Mouse (Mus musculus): ENCODE results near the gene Slc27a4. TPM values are rescaled to one million over a fixed set of nuclear protein-coding genes. Genes with fewer than 3 reads are reported as not detected.

The Slc27a4 gene
- polyA plus RNA-seq, 1 experiment from 2014 or later, result 3.3 TPM

DNA sequence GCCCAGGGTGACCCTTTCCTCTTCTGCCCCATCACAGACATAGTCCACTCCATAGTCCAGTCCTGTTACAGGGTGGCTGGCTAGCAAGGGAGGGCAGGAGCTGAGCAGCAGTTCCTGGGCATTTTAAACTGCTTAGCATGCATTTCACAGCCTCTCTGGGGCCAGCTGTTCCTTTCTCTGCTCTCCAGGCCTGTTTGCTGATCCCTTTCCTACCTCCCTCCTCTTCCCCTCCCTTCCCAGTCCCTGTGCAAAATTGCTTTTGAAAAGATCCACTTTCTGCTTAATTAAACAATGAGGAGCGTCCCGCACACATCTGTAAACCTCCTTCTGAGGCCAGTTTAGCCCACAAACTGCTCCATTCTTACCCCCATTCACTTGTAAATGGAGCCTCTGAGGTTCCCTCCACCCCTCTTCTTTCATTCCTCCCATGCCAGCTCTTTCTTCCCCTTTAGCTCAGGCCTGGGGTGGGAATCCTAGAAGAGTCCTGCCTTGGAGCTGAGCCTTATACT, 33.0 kb downstream of the Slc27a4 start:
- no peaks in the 10 kb centered on the region for H3K4me1 ChIP-seq (ENCODE audit: control insufficient read depth, low read depth, low read length)
- 80% methylated on average over 2 of the region's 2 CpGs for WGBS (ENCODE audit: insufficient replicate concordance)

DNA sequence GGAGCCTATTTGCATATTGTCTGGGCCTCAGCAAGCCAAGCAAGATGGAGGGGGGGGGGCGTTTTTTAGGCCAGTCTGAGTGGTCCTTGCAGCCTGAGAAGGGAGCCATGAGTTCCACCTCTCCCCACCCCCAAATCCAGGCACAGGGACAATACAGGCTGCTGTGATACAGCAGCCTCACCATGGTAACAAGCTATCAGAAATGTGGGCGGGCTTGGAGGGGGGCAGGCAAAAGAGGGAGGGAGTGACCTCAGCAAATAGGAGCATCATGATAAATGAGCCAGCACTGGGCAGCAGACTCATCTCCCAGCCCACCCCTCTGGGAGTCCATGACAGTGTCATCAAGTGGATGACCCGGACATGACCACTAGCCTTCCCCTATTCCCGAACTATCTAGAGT, 37.0 kb downstream of the Slc27a4 start:
- Histone ChIP-seq H3K4me3 (ENCODE audit: low read depth, low read length) (no peak overlapping the region), H3K27ac (ENCODE audit: low read length) (no peak overlapping the region), H3K9me3 (replicated peaks; ENCODE audit: control insufficient read depth, low read length) (no peaks in the 10 kb centered on the region), H3K9ac (ENCODE audit: low read depth, low read length) (no peak overlapping the region), H3K27me3 (ENCODE audit: control insufficient read depth, insufficient read depth, low read depth, low read length) (peaks cover 7% of the 10 kb centered on the region), H3K36me3 (ENCODE audit: control insufficient read depth, insufficient read depth) (peaks cover 12% of the 10 kb centered on the region), H3K4me1 (ENCODE audit: control insufficient read depth, low read depth, low read length) (no peaks in the 10 kb centered on the region), H3K4me2 (ENCODE audit: low read depth, low read length) (no peak overlapping the region)
- no peak for ATAC-seq (ENCODE audit: low read depth)
- 58% methylated on average over 4 of the region's 4 CpGs for WGBS (ENCODE audit: insufficient replicate concordance)

More for the DNA sequence above, 33.0 kb downstream of the Slc27a4 start:
- H3K27ac ChIP-seq (ENCODE audit: low read length), result no peak overlapping the region
- no peak overlapping the region for H3K4me3 ChIP-seq (ENCODE audit: low read depth, low read length)
- H3K4me2 ChIP-seq (ENCODE audit: low read depth, low read length), result no peak overlapping the region
- no peaks in the 10 kb centered on the region for H3K36me3 ChIP-seq (ENCODE audit: control insufficient read depth, insufficient read depth)
- H3K9me3 ChIP-seq (replicated peaks; ENCODE audit: control insufficient read depth, low read length), result no peaks in the 10 kb centered on the region
- ATAC-seq (ENCODE audit: low read depth), result no peak
- H3K9ac ChIP-seq (ENCODE audit: low read depth, low read length), result no peak overlapping the region
- H3K27me3 ChIP-seq (ENCODE audit: control insufficient read depth, insufficient read depth, low read depth, low read length), result no peaks in the 10 kb centered on the region

DNA sequence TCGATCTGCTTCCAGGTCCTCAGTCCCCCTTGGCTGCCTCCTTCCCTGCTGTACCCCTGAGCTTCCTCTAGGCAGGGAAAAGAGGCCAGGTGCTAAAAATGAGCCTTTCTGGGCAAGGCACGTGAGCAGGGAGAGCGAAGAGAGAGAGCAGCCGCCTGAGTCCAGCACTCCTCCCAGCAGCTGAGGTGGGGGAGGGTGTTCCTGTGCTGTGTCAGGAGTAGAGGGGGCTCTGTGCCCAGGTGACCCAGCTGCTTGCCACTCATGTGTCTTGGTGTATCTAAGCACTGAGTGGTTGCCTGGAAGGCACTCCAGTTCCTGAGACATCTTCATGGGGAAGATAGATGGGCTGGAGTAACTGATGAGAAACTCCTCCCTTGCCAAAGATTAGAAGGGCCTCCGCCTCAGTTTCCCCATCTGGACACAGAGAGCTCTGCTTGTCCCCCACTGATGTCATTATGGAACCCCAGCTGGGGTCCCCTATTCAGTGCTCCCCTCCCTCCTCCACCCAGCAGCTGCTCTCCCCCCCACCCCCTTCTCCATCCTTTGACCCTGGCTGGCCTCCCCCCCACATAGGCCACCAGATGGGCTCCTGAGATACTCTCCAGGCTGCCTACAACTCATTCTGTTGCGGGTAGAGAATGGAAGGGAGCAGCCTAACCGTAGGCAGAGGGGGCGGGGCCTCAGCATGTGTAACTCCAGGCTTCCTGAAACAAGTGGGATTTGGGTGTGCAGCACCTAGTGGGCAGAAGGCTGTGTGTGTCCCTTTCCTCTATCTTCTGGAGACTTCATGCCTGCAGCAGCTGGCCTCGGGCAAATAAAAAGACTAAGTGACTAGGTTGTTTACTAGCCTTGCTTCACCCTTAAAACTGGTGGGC, 41.0 kb downstream of the Slc27a4 start:
- WGBS (ENCODE audit: insufficient replicate concordance), result 72% methylated on average over 9 of the region's 9 CpGs
- H3K4me3 ChIP-seq (ENCODE audit: low read depth, low read length), result no peak overlapping the region

DNA sequence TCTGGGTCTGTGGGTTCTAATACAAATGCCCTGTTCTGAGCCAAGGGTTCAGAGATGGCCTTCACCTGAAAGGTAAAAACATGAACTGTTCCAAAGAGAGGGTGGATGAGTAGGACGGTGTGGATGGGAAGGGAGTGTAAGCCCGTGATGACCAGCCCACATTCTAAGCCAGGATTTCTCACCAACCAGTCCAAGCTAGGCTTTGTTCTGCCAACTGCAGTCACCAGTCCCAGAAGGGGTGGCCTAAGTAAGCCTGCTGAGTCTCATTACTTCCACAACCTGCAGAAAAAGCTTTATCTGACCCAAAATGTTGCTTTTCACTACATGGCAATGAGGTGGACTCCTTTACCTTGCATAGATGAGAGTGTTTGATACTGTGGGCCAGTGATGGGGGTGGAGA, 41.7 kb downstream of the Slc27a4 start:
- H3K27ac ChIP-seq (ENCODE audit: low read length), result no peak overlapping the region
- no peak overlapping the region for H3K9ac ChIP-seq (ENCODE audit: low read depth, low read length)
- no peaks in the 10 kb centered on the region for H3K4me1 ChIP-seq (ENCODE audit: control insufficient read depth, low read depth, low read length)
- no peaks in the 10 kb centered on the region for H3K9me3 ChIP-seq (replicated peaks; ENCODE audit: control insufficient read depth, low read length)
- peaks cover 27% of the 10 kb centered on the region for H3K27me3 ChIP-seq (ENCODE audit: control insufficient read depth, insufficient read depth, low read depth, low read length)
- 79% methylated on average over 2 of the region's 2 CpGs for WGBS (ENCODE audit: insufficient replicate concordance)
- peaks cover 12% of the 10 kb centered on the region for H3K36me3 ChIP-seq (ENCODE audit: control insufficient read depth, insufficient read depth)
- no peak overlapping the region for H3K4me2 ChIP-seq (ENCODE audit: low read depth, low read length)
- ATAC-seq (ENCODE audit: low read depth), result no peak
- H3K4me3 ChIP-seq (ENCODE audit: low read depth, low read length), result no peak overlapping the region

More for the DNA sequence above, 41.0 kb downstream of the Slc27a4 start:
- Histone ChIP-seq H3K4me1 (ENCODE audit: control insufficient read depth, low read depth, low read length) (no peaks in the 10 kb centered on the region), H3K36me3 (ENCODE audit: control insufficient read depth, insufficient read depth) (peaks cover 12% of the 10 kb centered on the region), H3K4me2 (ENCODE audit: low read depth, low read length) (no peak overlapping the region), H3K27ac (ENCODE audit: low read length) (no peak overlapping the region), H3K9me3 (replicated peaks; ENCODE audit: control insufficient read depth, low read length) (no peaks in the 10 kb centered on the region), H3K27me3 (ENCODE audit: control insufficient read depth, insufficient read depth, low read depth, low read length) (peaks cover 27% of the 10 kb centered on the region), H3K9ac (ENCODE audit: low read depth, low read length) (no peak overlapping the region)
- ATAC-seq (ENCODE audit: low read depth), result no peak

DNA sequence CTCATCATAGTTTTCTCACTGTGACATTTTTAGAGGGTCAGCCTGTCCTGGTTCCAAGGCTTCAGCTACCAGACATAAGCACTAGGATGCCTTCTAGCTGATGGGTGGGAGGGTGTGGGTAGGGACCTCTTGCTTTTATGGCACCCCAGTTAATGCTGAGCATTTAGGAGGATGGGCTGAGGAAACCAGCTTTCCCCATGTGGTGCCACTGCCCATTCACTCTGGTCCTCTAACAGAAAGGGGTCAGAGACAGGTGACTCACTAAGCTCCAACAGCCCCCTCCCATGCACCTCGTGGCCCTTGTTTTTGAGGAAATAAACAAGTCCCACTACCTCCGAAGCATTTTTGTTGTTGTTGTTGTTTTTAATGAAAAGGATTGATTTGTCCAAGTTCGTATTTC, 42.2 kb downstream of the Slc27a4 start:
- no peaks in the 10 kb centered on the region for H3K4me1 ChIP-seq (ENCODE audit: control insufficient read depth, low read depth, low read length)
- WGBS (ENCODE audit: insufficient replicate concordance), result 42% methylated on average over 3 of the region's 3 CpGs
- H3K4me2 ChIP-seq (ENCODE audit: low read depth, low read length), result no peak overlapping the region
- no peak overlapping the region for H3K27ac ChIP-seq (ENCODE audit: low read length)
- no peak overlapping the region for H3K4me3 ChIP-seq (ENCODE audit: low read depth, low read length)
- no peak overlapping the region for H3K9ac ChIP-seq (ENCODE audit: low read depth, low read length)
- H3K27me3 ChIP-seq (ENCODE audit: control insufficient read depth, insufficient read depth, low read depth, low read length), result peaks cover 27% of the 10 kb centered on the region
- ATAC-seq (ENCODE audit: low read depth), result no peak
- no peaks in the 10 kb centered on the region for H3K9me3 ChIP-seq (replicated peaks; ENCODE audit: control insufficient read depth, low read length)
- peaks cover 12% of the 10 kb centered on the region for H3K36me3 ChIP-seq (ENCODE audit: control insufficient read depth, insufficient read depth)

DNA sequence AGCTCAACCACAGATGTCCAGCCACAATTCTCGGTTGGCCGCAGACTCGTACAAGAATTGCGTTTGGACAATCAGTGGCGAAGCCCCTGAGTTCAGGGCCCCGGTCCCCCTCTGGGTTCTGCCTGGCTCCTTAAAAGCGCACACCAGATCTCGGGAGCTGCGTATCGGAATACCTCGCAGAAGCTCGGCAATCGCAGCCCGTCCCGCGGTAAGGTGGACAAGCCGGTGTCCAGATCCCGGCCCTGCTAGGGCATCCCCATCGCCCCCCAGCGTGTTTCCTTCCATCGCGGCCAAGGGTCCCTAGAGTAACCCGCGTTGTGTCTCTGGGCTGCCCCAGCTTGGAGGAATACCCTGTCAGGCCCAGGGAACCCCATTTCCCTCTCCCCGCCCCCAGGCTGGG, 43.2 kb downstream of the Slc27a4 start:
- no peaks in the 10 kb centered on the region for H3K9me3 ChIP-seq (replicated peaks; ENCODE audit: control insufficient read depth, low read length)
- peaks cover 27% of the 10 kb centered on the region for H3K27me3 ChIP-seq (ENCODE audit: control insufficient read depth, insufficient read depth, low read depth, low read length)
- no peak for ATAC-seq (ENCODE audit: low read depth)
- peaks cover 12% of the 10 kb centered on the region for H3K36me3 ChIP-seq (ENCODE audit: control insufficient read depth, insufficient read depth)
- H3K4me1 ChIP-seq (ENCODE audit: control insufficient read depth, low read depth, low read length), result no peaks in the 10 kb centered on the region
- peak overlapping the region; percentile 3; the same call in 1 of the 2 replicates for H3K4me2 ChIP-seq (ENCODE audit: low read depth, low read length)
- 40% methylated on average over 25 of the region's 25 CpGs for WGBS (ENCODE audit: insufficient replicate concordance)
- no peak overlapping the region for H3K27ac ChIP-seq (ENCODE audit: low read length)
- no peak overlapping the region for H3K4me3 ChIP-seq (ENCODE audit: low read depth, low read length)
- H3K9ac ChIP-seq (ENCODE audit: low read depth, low read length), result no peak overlapping the region

DNA sequence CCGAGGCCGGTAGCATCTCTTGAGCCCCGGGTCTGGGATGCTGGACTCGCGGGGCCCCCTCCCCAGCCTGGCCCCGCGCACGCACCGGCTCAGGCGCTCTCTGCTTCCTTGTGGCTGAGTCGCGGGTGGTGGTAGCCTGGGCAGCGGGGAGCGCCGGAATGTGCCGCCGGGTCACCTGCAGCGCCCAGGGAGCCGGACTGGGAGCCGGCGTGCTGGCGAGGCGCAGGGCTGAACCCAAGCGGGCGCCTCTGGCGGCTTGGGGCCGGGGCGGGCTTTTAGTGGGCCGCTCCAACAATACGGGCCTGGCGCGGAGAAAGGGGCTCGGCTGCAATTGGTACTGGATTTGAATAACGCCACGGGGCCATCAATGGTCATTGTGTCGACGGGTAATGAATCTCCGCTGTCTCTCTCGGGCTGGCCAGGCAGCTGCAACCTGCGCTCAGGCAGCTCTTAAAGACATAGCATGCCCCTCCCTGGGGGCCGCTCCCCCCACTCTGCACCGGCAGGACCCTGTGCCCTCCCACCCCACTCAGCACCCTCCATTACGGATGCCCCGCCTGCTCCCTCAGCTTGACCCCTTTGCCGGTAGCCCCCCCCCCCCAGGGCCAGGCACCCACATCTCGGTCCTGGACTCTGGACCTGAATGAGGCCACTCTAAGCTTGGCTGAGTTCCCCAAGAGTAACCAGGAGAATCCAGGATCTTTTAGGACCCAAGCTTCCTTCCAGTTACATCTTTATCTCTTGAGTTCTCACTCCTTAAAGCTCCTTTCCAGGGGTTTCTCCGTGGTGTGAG, 43.8 kb downstream of the Slc27a4 start:
- Histone ChIP-seq H3K4me3 (ENCODE audit: low read depth, low read length) (no peak overlapping the region), H3K36me3 (ENCODE audit: control insufficient read depth, insufficient read depth) (peaks cover 12% of the 10 kb centered on the region), H3K9ac (ENCODE audit: low read depth, low read length) (no peak overlapping the region), H3K4me2 (ENCODE audit: low read depth, low read length) (peak overlapping the region; percentile 3; the same call in 1 of the 2 replicates), H3K27me3 (ENCODE audit: control insufficient read depth, insufficient read depth, low read depth, low read length) (peaks cover 27% of the 10 kb centered on the region), H3K9me3 (replicated peaks; ENCODE audit: control insufficient read depth, low read length) (no peaks in the 10 kb centered on the region), H3K4me1 (ENCODE audit: control insufficient read depth, low read depth, low read length) (no peaks in the 10 kb centered on the region), H3K27ac (ENCODE audit: low read length) (no peak overlapping the region)
- ATAC-seq (ENCODE audit: low read depth), result no peak
- WGBS (ENCODE audit: insufficient replicate concordance), result 31% methylated on average over 47 of the region's 47 CpGs

DNA sequence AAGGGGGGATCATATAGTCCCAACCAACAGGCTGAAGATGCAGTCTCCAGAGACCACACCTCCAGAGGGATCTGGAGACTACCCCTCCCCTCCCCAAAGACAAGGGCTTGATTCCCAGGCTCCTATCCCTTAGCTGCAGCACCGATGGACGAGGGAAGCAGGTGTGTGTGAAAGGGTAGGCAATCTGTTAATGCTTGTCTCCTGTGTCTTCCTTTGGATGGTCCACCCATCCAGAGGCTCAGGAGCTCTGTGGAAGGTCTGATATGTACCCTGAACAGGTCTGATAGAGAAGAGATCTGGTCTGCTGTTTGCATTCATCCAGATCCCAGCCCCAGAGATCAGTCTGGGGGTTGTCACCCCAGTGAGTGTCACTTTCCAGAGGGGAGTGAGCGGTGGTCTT, 44.5 kb downstream of the Slc27a4 start:
- WGBS (ENCODE audit: insufficient replicate concordance), result 47% methylated on average over 3 of the region's 3 CpGs
- H3K4me2 ChIP-seq (ENCODE audit: low read depth, low read length), result no peak overlapping the region
- H3K36me3 ChIP-seq (ENCODE audit: control insufficient read depth, insufficient read depth), result peaks cover 10% of the 10 kb centered on the region
- H3K4me3 ChIP-seq (ENCODE audit: low read depth, low read length), result no peak overlapping the region
- no peak overlapping the region for H3K9ac ChIP-seq (ENCODE audit: low read depth, low read length)
- no peak for ATAC-seq (ENCODE audit: low read depth)
- no peaks in the 10 kb centered on the region for H3K4me1 ChIP-seq (ENCODE audit: control insufficient read depth, low read depth, low read length)
- H3K9me3 ChIP-seq (replicated peaks; ENCODE audit: control insufficient read depth, low read length), result no peaks in the 10 kb centered on the region
- H3K27me3 ChIP-seq (ENCODE audit: control insufficient read depth, insufficient read depth, low read depth, low read length), result peaks cover 27% of the 10 kb centered on the region
- H3K27ac ChIP-seq (ENCODE audit: low read length), result no peak overlapping the region

DNA sequence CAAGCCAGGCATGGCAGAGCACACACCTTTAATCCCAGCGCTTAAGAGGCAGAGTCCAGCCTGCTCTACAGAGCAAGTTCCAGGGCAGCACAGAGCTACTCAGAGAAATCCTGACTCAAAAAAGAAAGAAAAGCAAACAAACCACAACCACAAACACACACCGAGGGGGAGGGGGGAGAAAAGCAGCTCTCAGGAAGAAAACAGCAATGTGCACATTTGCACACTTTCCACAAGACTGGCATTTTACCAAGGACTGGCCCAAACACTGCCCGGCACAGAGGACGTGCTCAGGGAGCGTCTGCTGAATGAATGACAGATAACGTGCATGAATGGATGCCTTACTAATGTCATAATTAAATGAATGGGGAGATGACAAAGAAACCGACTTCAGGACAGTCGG, 46.6 kb downstream of the Slc27a4 start:
- no peak overlapping the region for H3K4me3 ChIP-seq (ENCODE audit: low read depth, low read length)
- H3K4me1 ChIP-seq (ENCODE audit: control insufficient read depth, low read depth, low read length), result no peaks in the 10 kb centered on the region
- 54% methylated on average over 8 of the region's 8 CpGs for WGBS (ENCODE audit: insufficient replicate concordance)
- H3K27ac ChIP-seq (ENCODE audit: low read length), result no peak overlapping the region
- H3K27me3 ChIP-seq (ENCODE audit: control insufficient read depth, insufficient read depth, low read depth, low read length), result peaks cover 25% of the 10 kb centered on the region
- no peak for ATAC-seq (ENCODE audit: low read depth)
- no peak overlapping the region for H3K4me2 ChIP-seq (ENCODE audit: low read depth, low read length)
- H3K36me3 ChIP-seq (ENCODE audit: control insufficient read depth, insufficient read depth), result no peaks in the 10 kb centered on the region
- no peaks in the 10 kb centered on the region for H3K9me3 ChIP-seq (replicated peaks; ENCODE audit: control insufficient read depth, low read length)
- no peak overlapping the region for H3K9ac ChIP-seq (ENCODE audit: low read depth, low read length)
